Mouse (Mus musculus): ENCODE measurements around the gene Gm45213.

Gm45213 gene

DNA sequence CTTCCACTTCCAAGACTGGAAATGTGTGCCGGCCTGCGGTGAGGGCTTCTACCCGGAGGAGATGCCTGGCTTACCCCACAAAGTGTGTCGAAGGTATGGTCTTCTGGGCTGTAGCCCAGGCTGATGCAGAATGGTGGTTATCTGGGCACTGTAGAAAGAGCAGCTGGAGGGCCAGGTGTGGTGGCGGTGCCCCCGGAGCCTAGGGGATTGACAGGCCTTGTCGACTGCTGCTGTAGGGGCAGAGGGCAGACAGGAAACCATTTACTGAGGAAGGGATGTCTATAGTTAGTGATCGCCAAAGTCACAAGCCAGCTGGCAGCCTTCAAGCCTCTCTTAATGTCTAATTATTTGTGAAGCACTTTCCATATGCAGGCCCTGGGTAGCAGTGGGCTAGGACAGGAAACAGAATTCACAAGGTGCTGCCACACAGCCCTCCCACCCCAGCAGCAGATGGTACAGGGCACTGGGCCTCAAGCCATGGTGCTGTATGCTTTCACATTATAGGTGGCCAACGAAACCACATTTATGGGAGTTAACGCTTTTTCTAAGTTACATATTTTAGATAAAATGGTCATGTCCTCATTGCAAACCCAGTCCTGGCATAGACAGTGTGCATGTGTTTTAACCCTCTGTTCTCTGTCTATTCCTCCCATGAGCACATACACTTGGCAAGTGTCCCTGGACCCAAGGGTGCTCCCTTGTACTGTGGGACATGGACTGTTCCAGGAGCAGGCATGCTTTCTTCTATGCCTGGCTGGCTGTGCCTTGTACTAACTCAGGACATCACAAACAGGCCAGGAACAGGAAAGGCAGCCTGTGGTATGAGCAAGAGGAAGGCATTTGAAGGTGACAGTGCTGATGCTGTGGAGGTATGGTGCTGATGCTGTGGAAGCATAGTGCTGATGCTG is at the start of gene Gm45213:
Gene Gm45213 (plus strand): TSS at position 51 of the 908 bp plus-strand sequence.
- no peak for DNase-seq (ENCODE audit: low read depth, low spot score)

DNA sequence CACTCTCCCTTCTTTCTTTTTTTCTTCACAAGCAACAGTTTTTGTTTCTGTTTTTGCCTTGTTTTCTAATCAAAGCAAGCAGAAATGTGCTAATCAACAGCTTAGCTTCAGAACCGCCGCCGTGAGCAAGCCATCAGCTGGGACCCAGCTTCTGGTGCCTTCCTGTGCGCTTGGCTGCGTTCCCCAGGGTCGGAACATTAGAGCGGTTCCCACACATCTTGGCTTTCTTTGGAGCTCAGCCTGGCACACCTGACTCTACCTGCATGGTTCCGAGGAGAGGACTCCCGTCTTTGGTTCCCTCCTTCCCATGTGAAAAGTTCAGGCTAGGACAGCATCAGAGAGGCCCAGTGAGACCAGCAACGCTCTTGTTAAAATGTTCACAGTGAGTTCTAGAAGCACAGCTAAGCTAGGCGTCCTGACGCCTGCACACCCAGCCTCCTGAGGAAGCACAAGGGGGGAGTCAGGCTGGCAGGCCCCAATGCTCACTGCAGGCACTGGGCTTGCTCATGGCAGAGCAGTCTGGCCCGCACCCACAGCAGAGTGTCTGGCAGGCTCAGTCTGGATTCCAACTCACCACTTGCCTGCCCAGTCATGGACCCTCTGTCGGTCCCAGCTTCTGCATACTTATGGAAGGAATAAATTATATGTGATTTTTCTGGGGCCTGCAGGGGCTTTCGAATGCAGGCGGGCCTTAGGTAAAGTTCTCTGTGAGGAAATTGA is 42.2 kb upstream of the Gm45213 start:
- DNase-seq (ENCODE audit: low read depth, low spot score) = no peak

DNA sequence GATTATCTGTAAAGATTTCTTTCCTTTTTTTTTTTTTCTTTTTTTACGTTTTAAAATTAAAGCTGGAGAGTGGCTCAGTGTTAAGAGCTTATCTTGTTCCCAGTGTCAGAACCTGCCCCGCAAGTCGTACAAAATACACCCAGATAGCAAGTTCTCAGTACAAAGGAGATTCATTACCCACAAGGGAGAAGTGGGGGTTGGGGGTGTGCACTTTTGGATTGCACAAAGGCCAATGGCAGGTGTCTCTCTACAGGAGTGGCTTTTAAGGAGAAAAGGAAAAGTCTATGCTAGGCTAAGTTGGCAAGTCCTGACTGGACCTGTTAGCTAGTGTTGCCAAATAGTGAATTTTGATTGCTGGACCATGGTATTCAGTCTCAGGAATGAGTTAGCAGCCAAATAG is 41.6 kb upstream of the Gm45213 start:
- DNase-seq (ENCODE audit: low read depth, low spot score) = no peak

DNA sequence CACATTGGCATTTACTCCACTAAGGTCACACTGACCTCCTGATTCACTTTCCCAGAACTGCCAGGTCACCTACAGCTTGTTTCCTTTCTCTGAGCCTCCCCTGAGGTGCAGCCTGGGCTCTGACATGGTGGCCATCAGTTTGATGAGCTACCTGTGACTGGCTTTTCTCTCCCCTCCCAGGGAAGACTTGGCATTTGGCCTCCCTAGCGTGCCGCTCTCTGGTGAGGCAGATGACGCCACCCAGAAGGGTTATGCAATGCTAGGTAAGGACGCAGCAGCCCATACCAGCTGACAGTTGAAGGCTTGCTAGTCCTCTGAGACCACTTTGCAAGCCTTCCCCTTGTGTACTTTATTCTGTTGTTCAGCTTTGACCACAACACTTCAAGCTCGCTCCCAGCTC is 40.0 kb upstream of the Gm45213 start:
- DNase-seq (ENCODE audit: low read depth, low spot score) = no peak

DNA sequence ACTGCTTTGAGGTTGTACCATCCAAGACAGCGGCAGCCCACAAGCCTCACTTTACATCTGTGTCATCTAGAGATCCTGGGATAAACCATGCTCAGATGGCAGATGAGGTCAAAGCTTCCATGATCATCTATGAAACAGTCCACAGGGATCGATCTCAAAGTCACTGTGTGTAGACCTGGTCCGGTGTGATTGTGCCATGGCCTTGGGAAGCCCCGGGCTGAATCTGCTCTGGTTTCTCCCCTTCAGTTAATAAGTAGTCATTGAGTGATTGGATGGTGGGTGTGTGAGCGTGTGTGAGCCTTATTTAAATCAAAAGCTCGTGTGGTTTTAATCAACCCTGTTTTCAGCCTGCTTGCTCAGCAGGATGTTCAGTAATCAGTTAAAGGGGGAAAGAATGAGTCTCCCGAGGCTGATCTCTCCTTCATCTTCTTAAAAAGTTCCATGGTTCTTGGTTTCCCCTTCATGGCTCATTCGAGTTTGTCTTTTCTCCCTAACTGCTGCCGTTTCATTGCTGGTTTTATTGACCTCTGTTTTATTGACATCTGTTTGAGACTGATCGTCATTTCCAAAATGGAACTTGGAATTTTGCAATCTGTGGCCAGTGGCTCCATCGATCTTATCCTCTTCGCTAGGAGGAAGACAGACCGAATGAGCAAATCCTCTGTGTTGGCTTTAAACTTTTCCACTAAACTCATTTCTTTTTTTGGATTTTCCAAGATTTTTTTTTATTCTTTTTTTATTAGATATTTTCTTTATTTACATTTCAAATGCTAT is 39.4 kb upstream of the Gm45213 start:
- no peak for DNase-seq (ENCODE audit: low read depth, low spot score)

DNA sequence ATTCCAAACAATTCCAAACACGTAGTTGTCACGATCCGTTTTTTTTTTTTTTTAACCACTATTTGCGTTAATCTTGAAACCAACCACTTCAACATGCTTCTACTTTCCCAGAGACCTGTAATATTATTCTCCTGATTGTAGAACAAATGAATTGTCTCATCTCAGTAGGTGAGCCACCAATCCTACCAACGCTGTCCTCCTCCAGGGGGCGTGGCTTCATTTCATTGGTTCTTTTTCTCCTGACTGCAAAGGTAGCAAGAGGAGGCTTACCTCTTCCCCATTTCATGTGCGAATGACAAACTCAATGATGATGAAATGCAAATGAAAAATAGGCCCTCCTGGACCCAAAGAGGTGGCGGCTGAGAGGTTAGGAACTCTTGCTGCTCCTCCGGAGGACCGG is 38.3 kb upstream of the Gm45213 start:
- DNase-seq (ENCODE audit: low read depth, low spot score) = no peak

DNA sequence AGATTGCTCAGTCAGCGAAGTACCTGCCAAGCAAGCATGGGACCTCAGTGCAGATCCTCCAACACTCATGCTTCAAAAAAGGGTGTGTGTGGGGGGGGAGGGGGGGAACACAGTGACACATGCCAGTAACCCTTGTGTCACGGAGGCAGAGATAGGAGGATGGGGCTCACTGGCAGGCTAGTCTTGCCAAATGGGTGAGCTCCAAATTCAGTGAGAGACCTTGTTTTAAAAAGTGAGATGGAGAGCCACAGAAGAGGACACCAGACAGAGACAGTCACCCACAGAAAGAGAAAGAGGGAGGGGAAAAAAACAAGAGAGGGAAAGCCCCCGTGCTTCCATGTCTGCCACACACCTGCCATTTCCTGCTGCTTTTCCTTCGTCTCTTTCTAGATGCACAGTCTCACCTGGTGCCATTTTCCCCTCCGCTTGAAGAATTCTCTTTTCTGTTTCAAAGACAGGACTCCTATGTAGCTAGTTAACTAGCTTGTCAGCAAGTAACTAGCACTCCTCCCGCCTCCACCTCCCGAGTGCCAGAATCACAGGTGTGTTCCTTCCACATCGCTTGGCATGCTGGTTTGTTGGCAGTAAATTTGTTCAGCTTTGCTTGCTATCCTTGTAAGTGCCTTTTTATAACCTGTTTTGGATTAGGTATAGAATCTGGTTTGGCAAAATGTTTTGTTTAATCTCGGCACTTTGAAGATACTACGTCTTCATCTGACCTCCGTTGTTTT is 35.1 kb upstream of the Gm45213 start:
- DNase-seq (ENCODE audit: low read depth, low spot score) = no peak

DNA sequence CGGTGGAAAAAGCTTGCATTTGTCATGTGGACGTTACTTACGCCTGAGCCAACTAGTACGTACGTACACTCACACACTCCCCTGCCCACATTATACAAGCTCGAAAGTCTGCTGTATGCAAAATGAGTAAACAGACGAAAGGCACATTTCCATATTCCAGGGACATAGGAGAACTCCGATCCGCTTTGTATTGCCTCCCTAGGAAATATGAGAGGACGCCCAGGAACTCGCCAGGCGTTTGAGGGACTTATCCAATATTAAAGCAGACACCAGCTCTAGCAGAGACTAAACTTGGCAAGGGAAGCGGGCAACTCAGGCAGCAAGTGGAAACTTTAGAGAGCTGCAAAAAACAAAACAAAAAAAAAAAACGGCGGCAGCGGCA is 34.5 kb upstream of the Gm45213 start:
- DNase-seq (ENCODE audit: low read depth, low spot score) = no peak

DNA sequence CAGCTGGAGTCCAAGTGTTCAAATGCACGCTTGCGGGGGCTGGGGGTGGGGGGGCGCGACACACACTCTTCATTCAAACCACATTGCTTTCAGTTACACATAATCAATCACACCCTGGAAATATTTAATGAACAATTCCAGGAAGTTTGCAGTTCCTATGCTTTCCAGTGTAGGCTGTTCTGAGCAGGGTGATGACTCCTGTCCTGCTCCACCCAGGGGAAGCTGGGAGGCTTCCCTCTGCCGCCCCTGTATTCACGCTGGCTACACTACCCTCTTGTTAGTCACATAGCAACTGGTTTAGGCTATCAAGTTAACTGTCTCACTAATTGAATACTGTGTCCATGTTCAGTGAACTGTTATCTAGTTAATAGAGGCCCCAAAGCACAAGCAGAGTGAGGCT is 32.9 kb upstream of the Gm45213 start:
- DNase-seq (ENCODE audit: low read depth, low spot score) = no peak

DNA sequence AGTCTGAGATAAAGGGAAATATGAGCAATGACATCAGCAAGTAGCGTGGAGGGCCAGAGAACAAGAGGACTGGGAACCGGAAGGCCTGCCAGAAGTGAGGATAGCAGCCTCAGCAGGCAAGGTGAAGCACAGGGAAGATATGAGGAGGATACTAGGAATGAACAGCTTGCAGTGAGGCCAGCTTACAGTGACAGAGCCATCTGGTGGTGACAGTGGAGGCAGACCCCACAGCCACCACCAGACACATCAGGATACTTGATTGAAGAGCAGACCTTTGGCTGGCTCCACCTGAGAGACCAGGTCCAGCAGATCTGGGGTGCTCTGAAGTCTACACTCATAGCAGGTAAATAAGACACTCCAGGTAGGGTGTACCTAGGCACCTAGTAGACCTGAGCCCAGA is 15.7 kb upstream of the Gm45213 start:
- no peak for DNase-seq (ENCODE audit: low read depth, low spot score)

DNA sequence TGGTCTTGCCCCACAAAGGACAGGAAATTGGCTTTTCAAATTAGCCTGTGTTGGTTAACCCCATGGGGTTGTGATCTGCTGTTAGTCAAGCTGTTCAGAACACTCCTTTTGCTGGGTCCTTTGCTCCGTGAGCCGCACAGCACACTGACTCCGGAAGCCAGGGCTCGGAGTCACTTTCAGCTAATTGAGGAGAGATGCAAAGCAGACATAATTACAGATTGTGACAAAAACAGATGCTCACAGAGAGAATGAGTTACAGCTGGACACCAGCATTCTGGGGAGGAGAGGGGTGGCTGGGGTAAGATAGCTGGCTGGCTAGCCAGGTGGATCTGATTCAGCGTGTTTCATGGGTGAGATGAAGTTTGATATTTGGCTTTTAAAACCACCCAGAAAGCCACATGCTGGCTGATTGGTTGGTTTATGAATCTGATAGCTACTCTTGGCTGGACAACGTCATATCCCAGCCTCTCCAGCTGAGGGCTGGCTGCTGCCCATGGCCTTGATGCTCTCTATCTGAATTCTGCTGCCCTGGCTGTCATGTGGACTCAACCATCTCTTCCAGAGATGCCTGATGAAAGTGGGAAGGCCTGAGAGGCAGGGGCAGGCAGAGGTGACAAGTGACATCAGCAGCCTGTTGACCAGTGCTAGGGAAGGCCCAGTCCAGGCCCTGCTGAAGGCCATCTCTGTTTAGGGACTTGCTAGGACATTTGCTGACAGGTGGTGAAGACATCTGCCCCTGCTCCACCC is 14.5 kb upstream of the Gm45213 start:
- no peak for DNase-seq (ENCODE audit: low read depth, low spot score)

DNA sequence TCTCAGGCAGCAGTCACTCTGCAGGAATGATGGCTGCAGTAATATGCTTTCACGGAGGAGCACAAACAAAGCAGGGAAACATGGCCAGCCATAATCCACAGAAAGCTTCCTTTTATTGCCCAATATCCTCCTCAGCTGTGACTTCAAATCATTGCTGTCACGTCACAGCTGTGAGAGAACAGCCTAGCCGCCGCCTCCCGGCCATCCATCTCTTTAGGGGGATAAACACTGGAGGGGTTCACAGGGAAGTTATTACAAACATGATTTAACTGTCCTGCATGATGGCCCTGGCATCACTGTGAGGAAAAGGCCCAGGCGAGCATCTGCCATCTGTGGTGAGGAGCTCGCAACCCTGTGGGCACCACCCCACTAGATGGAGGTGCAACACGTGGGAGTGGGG is 6.6 kb upstream of the Gm45213 start:
- DNase-seq (ENCODE audit: low read depth, low spot score) = no peak

DNA sequence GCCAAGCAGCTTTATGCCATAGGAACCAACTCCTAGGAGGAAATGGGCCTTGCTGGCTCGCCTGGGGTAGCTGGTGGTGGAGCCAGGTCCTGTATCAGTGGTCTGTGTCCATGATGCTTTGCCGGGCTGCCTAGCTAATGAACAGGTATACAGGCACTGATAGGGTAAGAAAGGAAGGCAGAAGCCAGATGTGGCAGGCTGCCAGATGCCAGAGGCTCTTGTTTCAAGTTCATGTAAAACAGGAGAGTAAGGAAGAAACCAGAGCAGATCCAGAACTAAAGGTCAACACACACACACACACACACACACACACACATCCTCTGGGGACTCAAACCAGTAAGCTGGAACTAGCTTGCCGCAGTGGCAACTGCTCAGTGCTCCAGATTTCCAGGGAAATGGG is 5.1 kb upstream of the Gm45213 start:
- no peak for DNase-seq (ENCODE audit: low read depth, low spot score)

DNA sequence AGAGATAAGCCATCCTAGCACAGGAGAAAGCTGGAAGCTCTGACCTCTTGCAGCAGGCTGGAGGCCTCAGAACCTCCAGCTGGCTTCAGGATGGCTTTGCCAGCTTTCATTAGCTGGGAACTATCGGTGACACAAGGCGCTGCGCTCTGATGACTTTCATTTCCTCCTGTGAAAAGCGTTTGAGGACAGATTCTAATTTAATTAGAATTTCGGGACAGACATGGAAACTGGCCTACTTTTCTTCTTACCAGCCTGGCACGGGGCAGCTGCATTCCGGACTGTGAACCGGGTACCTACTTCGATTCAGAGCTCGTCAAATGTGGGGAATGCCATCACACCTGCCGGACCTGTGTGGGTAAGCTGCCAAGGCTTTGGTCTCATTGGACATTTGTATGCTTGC is 4.7 kb upstream of the Gm45213 start:
- no peak for DNase-seq (ENCODE audit: low read depth, low spot score)

DNA sequence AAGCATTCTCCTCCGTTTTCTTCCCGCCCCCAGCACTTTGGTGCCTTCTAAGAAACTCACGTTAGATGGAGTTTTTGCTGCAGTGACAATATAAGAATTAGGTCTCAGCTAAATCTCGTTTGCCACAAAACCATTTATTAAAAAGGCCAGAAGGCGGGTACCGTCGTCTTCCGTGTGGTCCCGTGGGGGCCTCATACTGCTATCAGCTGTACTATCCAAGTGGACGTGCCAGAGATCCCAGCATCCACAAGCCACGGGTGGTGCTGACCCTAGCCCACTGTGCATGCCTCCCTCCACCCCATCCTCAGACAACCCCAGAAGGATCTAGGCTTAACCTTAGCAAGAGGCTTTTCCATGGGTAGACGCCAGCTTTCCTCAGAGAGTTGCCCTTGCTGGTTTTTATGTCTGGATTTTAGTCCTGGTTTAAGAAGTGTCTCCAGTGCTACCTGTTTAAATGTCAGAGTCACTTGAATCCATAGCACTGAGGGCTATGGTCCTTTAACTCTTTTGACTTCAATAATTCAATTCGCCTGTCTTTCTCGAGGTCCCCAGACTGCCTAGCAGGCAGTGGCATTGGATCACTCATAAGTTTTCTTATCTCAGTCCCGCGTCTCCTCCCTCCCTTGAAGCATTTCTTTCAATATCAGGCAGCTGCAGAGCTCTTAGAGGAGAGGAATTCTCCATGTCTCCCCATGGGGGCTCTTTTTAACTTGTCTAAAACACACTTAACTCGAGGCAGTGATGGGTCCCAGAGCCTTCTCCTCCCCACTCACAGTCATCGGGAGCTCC is 3.2 kb upstream of the Gm45213 start:
- DNase-seq (ENCODE audit: low read depth, low spot score) = no peak

DNA sequence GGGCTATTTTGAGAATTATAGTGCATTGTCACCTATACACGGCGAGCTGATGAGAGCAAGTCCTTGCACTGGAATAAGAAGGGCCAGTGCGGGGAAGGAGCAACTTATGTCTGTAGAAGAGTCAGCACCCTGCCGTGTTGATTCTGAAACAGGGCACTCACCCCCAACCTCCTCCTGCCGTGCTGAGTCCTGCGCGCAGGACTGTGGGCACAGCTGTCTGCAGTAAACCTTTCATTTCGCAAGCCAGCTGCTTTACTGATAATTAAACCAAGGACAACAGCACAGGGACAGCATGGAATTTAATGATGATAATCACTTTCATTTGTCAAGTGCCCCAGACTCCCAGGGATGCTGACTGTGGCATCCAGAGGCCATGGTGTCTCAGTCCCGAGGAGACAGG is 1.2 kb downstream of the Gm45213 start:
- DNase-seq (ENCODE audit: low read depth, low spot score) = no peak

DNA sequence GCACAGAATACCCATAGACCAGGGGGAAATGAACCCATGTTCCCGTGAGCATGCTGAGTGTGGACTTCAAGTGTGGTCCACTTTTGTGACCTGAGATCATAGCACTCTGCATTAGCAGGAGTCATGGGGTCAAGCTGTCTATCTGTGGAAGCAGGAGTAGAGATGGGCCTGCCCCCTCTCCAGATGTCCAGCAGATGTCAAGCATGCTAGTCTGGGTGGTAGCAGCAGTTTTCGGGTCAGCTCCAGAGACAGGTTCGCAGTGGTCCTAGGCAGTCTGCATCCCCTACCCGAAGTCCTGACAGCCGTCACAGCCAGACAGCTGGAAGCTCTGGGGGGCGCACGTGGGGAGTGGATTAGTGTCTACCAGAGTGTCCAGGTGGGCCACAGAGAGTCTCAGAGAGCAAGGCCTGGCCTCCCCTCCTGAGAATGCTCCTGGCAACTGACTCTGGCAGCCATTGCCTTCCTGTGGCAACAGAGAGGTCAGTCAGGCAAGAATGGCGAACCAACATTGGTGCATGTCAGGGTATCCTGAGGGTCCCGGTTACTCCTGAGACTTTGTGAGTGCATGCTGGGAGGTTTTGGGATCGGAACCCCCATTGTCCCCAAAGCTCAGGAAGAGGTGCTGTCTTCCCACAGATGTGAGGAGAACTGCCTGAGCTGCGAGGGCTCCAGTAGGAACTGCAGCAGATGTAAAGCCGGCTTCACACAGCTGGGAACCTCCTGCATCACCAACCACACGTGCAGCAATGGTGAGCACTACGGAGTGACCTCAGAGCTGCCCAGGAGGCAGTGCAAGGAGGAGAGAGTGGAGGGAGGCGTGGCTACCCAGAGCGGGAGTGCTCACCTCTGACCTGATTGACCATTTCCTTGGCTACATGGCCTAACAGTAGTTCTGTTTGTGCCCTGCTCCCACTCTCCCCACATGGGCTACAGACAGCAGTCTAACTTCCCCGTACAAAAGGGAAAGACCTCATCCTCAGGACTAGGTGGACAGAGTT is 3.8 kb downstream of the Gm45213 start:
- DNase-seq (ENCODE audit: low read depth, low spot score) = no peak

DNA sequence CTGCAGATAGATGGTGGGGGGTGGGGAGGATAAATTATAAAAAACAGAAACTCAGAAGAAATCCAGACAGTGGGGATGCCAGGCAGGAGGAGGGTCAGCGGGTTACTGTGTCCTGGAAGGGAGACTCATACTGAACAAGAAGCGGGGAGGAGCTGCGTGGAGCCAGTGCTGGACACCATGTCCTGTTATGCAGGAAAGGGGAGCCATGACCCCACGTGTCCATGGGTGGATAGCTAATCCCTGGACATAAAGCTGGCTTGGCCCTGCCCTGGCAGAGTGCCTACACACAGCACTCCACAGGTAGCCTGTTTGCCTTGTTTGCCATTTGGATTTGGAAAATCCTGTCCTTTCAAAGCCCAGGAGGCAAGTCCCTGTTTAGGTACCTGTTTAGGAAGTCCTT is 4.6 kb downstream of the Gm45213 start:
- no peak for DNase-seq (ENCODE audit: low read depth, low spot score)

All from telencephalon, adult 2 months (tissue).